Mouse (Mus musculus): ENCODE measurements around the gene Slc4a1. TPM values are rescaled to one million over a fixed set of nuclear protein-coding genes. Genes with fewer than 3 reads are reported as not detected.
"Not testable (repeated sequence)": the region's sequence is repeated elsewhere in the genome, so short reads cannot be mapped to it uniquely, and the experiment has no call there.

Slc4a1 gene
- total RNA-seq (2021) (under 1 TPM; 0.35 to 0.49 TPM), polyA plus RNA-seq (2012; rRNA removed) (0.02 TPM in 1 of 2 replicates, not detected in the other)
- long read RNA-seq = 0 reads

DNA sequence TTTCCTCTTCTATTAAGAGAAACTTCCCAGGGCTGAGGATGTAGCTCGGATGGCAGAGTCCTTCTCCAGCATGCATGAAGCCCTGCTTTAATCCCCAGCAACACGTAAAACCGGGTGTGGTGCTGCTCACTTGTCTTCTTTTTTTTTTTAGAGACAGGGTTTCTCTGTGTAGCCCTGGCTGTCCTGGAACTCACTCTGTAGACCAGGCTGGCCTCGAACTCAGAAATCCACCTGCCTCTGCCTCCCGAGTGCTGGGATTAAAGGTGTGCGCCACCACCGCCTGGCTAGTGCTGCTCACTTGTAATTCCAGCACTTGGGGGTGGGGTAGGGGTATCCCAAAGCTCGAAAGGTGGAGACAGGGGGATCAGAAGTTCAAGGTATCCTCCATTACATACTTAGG, at the start of gene Slc4a1:
Gene Slc4a1 (minus strand): TSS at position 101 of the 400 bp plus-strand sequence.
- DNase-seq = not testable (repeated sequence)

DNA sequence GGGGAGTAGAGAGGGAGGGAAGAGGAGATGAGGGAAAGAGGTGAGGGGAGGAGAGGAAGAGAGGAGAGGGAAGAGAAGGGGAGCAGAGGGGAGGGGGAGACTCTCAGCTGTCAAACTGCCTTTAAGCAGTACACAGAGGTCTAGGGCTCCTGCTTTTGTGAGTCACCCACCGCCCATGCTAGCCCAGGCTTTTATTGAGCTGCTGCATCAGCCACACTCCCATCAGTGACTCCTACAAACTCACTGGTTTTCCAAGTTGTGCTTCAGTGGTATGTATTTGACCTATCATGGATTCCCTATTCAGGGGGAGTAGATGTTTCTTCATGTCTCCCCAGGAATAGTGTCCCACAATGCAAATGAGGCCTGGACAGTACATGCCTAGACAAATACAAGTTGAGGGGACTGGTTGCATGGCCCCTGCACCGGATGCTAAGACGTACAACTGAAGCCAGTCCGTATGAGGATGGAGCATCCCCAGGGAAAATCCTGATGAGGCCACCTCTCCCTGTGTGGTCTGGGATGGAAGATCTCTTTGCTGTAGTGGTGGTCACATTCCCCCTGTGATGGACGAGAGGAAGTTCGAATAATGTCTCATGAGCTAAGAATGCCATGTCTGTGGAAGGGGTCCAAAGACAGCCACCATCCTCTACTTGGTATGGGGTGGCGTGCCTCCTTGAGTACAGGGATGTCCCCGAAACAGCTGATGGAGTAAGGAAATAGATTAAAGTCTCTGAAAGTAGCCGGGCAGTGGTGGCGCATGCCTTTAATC, 49.2 kb upstream of the Slc4a1 start:
- no peak for DNase-seq

DNA sequence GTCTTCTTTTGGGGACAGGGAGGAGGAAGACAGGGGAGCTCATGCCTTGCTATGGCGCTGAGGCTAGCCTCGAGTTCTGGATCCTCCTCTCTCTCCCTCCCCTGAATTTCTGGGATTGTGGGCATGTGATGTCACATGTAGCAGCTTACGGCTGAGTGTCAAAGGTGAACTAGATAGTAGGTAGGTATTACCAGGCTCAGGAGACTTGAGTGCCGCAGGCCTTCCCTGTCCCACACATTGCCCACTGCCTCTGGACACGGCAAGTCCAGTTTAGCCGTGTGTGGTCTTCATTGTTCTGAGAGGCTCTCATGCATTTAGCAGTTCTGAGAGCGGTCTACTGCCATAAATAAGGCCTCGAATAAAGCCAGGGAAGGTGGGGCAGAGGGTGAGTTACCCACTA, 47.1 kb upstream of the Slc4a1 start:
- no peak for DNase-seq

DNA sequence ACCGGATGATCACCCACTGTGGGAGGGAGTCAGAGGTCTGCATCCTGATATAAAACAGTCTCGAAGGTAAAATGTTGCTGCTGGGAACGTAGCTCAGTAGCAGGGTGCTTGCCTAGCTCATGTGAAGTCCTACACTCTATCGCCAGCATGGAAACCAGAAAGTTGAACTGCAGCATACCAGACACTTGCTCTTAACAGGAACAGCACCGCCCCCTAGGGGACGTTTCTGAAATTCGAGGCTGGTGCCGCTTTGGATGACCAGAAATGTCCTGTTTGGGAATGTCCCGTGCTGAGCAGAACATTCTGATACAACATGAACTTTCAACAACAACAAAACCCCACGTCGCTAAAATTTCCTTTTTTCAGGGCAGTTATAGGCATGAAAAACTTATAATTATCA, 45.7 kb upstream of the Slc4a1 start:
- DNase-seq = peak; percentile 93

DNA sequence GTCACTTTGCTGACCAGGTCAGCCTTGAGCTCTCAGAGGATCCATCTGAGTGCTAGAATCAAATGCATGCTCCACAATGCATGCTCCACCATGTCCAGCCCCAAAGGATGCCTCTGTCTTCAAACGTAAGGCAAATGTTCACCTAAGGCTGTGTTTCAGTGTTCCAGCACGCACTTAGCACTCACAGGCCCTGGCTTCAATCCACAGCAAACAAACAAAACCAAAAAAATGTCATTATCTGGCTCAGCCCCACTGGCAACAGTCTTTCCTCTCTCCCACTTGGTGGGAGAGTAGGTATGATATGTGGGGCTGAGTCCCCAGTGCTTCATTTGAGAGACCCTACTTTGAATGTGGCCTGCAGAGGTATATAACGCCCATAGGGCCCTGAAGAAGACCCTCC, 45.1 kb upstream of the Slc4a1 start:
- DNase-seq = peak; percentile 15

DNA sequence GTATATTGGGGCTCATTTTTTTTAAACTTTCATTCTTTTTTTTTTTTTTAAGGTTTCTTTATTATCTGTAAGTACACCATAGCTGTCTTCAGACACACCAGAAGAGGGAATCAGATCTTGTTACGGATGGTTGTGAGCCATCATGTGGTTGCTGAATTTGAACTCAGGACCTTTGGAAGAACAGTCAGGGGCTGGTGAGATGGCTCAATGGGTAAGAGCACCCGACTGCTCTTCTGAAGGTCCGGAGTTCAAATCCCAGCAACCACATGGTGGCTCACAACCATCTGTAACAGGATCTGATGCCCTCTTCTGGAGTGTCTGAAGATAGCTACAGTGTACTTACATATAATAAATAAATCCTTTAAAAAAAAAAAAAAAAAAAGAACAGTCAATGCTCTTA, 44.3 kb upstream of the Slc4a1 start:
- DNase-seq = not testable (repeated sequence)

DNA sequence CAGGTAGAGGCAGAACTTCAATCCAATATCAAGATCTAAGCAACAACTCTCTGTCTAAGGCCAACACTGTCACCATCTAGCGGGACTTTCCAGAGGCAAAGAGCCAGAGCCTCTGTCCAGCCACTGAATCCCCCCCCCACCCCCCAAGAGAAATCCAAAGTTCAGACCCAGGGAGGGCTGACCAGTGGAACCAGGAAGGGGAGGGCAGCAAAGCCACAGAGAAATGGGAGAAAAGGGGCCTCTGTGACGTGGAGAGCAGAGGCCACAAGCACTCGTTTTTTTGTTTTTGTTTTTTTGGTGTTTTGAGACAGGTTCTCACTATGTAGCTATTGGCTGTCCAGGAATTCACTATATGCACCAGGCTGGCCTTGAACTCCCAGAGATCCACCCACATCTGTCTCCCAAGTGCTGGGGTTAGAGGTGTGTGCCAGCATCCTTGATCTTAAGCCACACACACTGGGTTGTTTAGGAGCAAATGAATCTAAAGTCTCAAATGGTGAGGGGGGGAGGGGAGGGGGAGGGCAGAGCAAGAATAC, 43.9 kb upstream of the Slc4a1 start:
- no peak for DNase-seq

DNA sequence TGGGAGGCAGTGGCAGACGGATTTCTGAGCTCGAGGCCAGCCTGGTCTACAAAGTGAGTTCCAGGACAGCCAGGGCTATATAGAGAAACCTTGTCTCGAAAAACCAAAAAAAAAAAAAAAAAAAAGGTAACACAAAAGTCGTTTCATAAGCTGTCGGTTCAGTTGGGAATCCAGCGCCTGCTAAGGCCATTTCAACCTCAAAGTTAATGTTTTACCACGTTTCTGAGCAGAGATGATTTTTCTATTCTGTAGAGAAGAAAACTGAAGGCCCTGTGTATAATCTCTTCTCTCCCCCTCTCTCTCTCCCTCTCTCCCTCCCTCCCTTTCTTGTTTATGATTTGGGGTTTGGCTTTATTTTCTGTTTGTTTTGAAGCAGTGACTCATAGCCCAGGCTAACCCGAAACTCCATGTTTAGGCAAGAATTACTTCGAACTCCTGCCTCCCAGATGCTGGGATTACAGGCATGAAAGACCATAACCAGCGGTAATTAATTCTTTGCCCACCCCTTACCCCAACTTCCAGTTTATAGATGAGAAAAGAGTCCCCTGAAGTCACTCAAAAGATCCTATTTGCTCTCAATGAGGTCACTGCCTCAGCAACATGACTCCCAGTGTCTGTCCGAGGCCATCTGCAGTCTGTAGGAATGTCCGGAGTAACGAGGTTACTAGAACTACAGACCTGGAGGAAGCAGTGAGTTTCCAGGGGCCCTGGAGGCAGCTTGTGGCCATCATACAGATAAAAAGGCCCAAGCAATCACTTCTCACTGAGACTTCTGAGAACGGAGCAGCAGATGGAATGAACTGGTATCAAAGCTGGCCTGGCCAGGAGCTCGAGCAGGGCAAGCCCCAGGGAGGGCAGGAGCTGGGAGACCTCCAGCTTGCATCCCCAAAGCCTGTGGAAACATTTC, 43.1 kb upstream of the Slc4a1 start:
- DNase-seq = peak; percentile 24

DNA sequence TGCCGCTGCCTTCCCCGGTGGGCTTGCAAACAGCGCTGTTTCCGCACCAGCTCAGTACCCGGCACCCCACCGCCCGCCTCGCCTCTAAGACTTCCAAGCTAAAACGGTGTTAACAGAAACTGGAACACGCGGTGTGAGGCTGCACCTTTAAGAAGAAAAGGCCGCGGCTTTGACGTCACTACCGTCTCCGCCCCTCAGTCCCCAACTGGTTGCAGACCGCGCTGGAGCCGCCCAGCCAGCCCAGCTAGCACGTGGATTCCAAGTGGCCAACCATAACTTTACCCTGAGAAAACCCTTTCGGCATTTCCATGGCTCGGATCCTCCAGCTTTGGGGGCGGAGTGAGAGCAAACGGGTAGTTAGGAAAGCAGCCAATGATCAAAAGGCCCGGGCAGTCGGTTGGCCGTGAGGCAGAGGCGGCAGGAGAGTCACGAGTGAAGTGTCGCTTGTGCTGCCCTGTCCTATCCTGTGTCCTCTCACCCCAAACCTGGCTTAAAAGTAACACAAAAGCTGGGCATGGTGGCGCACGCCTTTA, 42.4 kb upstream of the Slc4a1 start:
- peak; percentile 99 for DNase-seq

DNA sequence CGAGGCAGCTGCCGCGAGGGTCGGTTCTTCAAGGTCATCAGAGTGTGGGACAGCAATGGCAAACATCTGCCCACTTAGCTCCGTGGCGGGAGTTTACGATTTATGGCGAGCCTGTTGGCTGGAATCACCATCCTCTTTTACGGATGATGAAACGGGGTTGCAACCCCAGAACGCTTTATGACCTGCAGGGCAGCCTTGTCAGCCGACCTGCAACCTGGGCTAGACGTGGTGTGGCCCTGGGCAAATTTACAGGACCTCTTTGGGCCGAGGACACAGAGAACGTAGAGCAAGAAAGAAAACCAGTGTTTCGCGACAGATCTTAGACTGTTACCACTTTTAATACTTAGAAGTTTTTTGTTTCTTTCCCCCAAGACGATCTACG, 41.8 kb upstream of the Slc4a1 start, which contains the start of gene Slc25a39:
Gene Slc25a39 (minus strand): TSS at position 113 of the 382 bp plus-strand sequence.
- no peak for DNase-seq

DNA sequence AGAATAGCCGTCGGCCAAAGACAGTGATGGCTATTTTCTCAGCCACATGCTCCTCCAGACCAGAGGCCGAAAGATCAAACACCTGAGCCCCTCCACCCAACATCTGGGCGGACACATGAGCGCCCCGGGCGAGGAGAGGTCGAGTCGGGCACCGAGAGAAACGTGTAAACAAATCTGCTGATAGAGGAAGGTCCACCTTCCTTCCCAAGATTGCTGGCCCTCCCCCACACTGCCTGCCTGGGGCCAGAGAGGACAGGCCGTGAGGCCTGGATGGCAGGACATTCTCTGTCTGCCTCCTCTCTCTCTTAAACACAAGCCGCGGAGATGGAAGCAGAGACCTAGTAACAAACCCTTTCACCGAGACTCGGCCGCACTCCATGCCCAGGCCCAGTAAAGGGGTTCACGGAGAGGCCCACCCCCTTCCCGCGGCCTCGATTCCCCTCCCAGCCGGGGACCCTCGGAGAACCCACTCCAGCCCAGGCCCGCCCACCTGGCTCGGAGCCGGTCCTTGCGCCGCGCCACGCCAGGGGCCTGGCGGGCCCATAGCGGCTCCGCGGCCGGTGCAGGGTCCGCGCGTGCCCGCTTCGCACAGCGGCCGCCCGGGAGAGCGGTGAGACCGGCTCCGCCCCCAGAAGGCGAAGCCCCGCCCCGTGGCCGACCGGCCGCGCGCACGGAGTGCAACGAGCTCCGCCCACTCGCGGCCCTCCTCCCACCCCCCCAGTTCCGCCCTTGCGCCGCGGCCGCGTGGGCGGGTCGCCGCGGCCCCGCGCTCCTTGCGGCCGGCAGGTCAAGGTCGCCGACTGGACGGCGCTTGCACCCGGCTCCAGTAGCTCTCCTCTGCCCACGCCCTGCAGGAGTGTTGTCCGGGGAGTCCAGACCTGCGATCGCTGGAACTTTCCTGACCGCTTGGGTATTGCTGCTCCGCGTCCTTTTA, 41.2 kb upstream of the Slc4a1 start:
- DNase-seq = peak; percentile 97

DNA sequence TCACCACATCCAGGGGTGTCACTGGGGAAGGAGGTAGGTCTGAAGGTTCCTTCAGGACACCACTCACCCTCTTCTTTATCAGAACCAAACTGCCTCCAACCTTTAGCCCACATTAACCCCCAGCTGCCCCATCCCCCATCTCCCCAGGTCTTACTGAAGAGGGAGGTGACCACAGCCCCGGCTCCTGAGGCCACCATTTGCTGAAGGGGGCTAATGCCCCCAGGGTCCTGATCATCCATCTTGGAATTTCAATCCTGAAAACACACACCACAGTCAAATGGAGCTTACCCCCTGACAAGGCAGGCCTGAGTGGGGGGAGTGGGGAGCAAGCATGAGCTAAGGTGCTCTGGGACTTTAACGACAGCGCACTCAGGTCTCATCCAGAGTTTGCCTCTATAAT, 40.4 kb upstream of the Slc4a1 start:
- no peak for DNase-seq

DNA sequence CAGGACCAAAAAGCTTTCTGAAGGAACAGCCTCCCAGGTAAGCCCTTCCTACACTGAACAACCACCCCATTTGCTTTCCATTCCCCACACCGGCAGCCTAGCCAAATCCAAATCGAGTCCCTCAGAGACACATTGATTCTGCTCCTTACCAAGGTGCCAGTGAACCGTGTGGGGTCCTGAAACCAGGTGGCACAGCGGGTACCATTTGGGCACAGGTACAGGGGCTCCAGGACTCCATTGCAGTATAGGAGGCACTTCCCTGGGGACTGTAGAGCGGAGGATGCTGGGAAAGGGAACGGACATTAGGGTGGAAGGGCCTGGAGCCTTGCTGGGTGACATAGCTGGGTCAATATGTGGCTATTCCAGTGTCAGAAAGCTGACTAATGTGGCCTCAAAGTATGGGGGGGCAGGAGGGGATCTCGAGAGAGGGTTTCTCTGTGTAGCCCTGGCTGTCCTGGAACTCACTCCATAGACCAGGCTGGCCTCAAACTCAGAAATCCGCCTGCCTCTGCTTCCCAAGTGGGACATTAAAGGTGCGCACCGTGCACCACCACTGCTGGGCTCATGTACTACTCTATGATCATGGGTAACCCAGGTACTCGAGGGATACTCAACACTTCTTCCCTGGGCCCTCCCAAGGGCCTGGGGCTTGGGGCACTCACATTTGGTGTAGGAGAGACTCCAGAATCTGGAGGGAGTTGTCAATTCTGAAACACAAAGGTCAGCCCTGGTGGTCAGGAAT, 39.7 kb upstream of the Slc4a1 start:
- DNase-seq = peak; percentile 26

DNA sequence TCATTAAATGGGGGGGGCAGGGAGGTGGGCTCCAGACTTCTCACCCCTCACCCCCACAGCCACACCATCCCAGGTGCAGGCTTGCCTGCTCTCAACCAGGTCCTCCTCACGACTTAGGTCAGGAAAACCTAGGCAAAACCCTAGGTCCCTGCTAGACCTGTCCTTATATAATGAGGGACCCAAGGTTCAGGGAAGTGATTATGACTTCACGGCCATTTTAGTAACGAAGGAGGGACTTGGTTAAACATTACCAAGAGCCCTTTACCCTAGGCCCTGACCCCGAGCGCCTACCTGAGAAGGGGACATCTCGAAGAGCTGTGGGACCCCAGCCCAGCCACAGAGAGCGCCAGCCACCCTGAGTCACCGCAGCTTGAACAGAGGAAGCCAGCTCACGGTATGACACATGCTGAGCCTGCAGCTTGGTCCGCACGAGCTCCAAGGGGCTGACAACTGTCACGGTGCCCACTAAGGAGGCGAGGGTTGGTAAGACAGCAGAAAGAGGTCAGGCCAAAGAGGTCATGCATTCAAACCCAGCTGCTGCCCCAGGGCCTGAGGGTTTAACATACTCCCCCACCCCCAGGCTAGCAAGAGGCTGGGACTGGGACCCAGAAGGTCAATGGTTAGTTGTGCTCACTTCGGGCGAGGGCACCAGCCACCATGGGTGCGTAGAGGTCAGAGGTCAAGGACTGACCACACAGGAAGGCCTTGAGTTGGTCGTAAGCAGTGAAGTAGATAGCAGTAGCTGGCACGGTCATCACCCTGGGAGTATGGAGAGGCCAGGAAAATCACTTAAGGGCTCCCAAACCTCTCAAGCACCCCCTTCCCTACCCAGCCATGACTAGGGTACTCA, 38.4 kb upstream of the Slc4a1 start:
- DNase-seq = peak; percentile 65

DNA sequence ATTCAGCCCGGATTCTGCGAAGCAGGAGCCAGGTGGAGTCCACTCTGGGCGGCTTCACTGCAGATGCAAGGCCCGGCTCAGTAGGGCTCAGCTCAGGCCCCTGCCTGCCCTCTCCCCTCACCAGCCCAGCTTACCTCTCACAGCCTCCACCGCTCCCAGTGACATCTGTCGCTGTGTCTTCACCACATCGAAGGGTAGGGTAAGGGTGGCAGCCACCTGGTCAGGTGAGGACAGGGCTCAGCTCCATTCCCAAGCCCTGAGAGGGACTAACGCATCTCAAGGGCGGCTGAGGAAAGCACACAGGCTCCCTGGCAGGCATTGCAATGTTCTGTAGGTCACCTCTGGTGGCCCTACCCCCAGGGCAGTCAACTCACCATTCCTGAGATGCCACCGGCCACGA, 37.7 kb upstream of the Slc4a1 start:
- DNase-seq = no peak

DNA sequence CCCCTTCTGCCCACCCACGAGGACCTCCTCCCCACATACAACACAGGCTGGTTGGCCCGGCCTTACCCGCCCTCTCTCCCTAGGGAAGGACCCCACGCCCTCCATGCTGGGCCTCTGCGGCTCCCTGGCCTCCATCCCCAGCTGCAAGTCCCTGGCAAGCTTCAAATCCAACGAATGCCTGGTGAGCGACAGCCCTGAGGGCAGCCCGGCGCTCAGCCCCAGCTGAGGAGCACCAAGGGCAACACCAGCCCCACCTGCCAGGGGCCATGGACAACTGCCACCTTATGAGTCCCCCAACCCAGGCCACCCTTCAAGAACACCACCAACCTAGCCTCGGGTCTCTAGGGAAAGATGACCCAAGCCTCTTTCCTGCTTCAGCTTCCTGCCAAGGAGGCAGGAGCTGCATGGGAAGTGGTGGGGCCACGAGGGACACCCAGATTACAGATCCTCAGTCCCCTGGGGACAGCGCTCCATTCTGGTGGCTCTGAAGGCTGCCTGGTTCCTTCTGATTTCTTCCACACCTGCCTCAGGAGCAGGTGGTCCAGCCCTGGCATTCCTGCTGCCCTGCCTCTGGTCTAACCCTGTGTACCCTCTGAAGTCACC, 36.0 kb upstream of the Slc4a1 start:
- DNase-seq = peak; percentile 13

DNA sequence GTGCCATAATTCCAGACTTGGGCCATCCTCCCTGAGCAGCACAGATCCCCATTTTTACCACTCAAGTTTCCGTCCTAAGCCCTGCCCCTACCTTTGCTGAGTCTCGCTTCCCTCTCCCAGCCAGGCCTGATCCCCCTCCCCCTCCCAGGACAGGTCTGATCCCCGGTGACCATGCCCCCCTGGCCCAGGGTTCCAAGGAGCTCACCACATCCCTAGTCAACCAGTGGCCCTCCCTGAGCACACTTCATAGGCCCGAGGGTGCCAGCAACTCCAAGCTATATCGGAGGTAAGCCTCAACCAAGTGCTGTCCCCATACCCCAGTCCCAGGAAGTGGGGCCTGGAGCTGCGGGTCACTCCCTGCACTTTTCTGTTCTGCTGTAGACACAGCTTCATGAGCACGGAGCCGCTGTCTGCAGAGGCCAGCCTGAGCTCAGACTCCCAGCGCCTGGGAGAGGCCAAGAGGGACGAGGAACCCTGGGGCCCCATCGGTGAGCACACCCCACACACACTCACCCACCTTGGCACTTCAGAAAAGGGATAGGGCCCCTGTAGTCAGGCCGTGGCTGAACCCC, 34.6 kb upstream of the Slc4a1 start:
- DNase-seq = no peak

DNA sequence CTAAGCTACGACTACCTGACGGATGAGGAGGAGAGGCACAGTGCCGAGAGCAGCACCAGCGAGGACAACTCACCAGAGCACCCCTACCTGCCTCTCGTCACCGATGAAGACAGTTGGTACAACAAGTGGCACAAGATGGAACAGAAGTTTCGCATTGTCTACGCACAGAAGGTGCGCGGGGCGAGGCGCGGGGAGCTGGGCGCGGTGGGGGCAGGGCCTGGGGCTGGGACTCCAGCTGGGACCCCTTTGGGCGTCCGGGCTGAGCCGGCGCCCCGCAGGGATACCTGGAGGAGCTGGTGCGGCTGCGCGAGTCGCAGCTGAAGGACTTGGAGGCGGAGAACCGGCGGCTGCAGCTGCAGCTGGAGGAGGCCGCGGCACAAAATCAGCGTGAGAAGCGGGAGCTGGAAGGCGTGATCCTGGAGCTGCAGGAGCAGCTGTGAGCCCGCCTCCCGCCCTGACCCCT, 33.6 kb upstream of the Slc4a1 start:
- no peak for DNase-seq

DNA sequence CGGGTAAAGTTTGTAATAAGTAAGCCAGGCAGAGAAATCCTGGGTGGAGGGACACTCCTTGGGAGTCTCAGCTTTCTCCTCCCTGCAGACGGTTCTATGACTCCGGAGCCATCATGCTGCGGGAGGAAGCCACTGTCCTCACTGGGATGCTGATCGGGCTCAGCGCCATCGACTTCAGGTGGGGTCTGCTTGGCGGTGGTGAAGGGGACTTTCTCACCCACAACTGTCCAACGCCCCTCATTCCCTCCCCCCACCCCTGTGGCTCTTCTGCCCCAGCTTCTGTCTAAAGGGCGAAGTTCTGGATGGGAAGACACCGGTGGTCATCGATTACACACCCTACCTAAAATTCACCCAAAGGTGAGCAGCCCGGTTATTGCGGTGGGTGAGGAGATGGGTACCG, 33.1 kb upstream of the Slc4a1 start:
- no peak for DNase-seq
